Mouse (Mus musculus) heart, adult 8-10 months (tissue): ENCODE measurements around the gene D430019H16Rik. TPM values are rescaled to one million over a fixed set of nuclear protein-coding genes. Genes with fewer than 3 reads are reported as not detected.

Experiments
- DNase-seq: peaks from one replicate; pipeline ENCODE4 v3.0.0; 2022; ENCODE audit warnings: low spot score
- total RNA-seq, 4 experiments: library from RNA; stranded (reverse); gene quantifications; 2 replicates each; pipeline ENCODE4 v1.2.4; 2022

Gene D430019H16Rik
- total RNA-seq, 4 experiments from 2014 or later, result 0.11 to 0.41 (median 0.13) TPM

DNA sequence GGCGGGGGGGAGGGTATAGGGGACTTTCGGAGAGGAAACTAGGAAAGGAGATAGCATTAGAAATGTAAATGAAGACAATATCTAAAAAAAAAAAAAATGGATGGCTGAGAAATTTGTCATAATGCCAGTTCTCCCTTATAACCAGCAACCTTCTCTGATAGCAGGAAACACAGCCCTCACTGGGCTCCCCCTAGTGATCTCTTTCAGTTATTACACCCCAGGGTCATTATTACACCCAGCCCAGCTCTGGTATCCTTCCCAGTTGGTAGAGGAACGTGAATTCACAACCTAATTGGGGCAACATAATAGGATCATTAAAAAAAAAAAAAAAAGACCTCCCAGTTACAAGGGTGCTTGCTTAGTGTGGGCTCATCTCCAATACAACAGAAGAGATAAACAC is 29.8 kb downstream of the D430019H16Rik start:
- no peak for DNase-seq

DNA sequence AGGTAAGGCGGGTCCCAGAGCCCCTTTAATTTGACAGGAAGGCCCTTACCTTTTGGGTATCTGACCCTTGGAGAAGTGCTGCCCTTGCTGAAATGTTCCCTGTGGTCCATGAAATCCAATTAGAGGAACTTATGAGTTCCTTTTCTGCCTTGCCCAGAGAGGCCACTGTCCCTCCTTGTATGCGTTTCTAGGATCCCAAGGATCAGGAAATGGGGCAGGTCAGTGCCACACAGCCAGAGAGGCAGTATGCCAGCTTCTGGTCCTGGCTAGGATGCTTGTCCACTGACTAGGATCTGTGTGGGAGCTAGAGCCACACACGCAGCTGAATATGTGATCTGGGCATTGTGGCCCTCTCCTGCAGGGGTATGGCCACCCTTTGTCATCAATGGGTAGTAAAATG is 36.6 kb downstream of the D430019H16Rik start:
- DNase-seq, result no peak

DNA sequence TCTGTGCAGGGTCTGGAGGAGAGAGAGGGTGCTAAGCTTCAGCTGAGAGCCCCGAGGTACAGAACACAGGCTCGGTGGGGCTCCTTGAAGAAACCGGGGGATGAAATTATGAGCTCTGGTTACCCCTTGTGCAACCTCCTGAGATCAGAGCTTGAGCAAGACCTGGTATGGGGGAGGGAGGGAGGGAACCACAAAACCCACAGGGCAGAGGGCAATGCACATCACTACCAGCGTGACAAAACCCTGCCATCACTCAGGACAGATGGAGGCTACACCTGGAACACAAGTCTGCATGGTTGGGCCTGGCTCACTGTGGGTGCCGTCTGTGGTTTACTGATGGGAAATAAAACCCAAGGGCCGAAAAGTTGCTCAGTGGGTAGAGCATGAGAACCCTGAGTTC is 37.1 kb downstream of the D430019H16Rik start:
- no peak for DNase-seq

DNA sequence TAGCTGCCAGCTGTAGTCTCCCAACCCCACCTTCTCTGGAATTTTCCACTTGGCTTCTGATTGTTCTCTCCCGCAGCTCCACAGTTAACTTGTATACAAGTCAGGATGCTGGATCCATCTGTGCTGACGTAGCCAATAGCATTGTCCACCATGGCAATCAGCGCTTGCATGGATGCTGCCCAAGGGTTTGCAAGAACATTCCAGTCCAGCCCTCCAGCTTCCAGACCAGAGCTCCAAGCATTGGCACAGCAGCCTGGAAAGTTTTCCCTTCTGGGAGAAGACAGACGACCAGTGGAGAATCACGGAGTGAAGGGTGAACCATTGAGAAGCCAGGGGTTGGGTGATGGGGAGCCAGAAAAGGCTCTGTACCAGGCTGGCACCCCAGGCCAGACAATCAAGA is 41.1 kb downstream of the D430019H16Rik start:
- DNase-seq, result no peak

GRCm38 (mm10) chr12:105497894-105498293 is 44.2 kb downstream of the D430019H16Rik start:
- DNase-seq, result peak; percentile 78

DNA sequence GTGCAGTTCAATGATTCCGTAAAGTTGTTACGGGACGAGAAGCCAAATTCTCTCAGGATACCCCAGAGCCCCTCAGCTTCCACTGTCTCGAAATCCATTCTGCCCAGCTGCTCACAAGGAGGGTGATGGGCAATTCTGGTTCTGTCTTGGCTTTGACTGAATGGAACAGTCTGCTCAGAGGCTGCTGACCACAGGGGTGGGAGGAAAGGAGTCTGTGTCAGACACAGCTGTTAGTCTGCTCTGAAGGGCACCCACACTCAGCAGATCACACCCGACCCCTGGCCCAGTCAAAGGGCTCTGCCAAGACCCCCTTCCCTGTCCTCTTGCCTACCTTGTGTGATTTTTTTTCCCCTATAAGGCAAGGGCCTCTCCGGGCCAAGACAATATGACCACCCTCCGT is 44.8 kb downstream of the D430019H16Rik start:
- no peak for DNase-seq

DNA sequence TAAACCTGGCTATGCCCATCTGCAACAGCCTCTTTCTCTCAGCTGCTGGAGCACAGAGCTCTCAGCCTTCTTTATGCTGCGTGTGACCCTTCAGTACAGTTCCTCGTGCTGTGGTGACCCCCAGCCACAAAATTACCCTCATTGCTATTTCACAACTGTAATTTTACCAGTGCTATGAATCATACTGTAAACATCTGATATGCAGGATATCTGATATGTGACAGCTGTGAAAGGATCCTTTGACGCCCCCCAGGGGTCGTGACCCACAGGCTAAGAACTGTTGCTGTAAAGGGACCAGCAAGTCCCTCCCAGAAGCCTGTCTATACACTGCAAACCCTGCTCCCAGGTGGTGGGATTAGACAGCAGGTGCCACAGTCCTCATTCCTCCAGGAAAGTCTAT is 45.2 kb downstream of the D430019H16Rik start:
- DNase-seq, result no peak

GRCm38 (mm10) chr12:105500940-105501339 is 47.3 kb downstream of the D430019H16Rik start:
- no peak for DNase-seq

GRCm38 (mm10) chr12:105504736-105505135 is 51.1 kb downstream of the D430019H16Rik start:
- DNase-seq, result no peak

DNA sequence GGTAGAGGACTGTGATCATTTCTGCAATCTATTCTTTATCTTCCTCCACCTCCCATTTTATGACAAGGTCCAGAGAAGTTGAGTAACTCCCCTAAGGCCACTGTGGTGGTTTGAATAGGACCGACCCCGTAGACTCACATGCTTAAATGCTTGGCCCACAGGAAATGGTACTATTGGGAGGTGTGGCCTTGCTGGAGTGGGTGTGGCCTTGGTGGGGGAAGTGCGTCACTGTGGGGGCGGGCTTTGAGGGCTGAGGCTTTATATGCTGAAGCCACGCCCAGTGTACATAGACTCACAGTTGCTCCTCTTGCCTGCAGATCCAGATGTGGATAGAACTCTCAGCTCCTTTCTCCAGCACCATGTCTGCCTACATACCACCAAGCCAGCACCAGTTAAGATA is 57.5 kb downstream of the D430019H16Rik start:
- no peak for DNase-seq

- DNase-seq, result no peak
Observed at GRCm38 (mm10) chr12:105511671-105512502, 58.2 kb downstream of the D430019H16Rik start.

GRCm38 (mm10) chr12:105514111-105514510 is 60.5 kb downstream of the D430019H16Rik start:
- DNase-seq, result no peak

DNA sequence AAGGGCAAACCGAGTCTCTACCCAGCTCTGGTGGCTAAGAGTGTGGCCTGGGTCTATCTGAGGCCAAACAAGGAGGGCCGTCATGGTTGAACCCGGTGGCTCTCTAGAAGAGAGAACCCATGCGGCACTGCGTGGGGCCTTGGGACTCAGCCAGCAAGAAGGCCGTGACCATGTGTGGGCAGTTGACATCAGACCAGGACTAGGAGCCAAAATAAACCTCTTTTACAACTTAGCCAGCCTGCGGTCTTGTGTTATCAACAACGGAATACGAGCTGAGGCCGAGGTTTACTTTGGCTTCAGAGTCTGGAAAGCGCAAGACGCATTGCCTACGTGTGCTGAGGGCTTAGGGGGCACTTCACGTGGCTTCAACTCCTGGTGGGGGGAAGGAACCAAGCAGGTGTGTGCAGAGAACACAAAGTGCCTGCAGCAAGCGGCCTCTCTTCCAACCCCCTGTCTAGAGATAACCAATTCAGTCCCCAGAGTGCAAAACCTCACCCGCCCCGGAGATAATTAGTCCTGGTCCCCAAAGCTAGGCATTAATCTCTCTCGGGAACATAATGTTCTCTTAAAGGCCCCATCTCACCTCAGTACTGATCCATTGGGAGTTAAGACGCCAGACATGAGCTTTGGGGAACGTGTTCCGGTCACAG is 63.5 kb downstream of the D430019H16Rik start:
- no peak for DNase-seq

DNA sequence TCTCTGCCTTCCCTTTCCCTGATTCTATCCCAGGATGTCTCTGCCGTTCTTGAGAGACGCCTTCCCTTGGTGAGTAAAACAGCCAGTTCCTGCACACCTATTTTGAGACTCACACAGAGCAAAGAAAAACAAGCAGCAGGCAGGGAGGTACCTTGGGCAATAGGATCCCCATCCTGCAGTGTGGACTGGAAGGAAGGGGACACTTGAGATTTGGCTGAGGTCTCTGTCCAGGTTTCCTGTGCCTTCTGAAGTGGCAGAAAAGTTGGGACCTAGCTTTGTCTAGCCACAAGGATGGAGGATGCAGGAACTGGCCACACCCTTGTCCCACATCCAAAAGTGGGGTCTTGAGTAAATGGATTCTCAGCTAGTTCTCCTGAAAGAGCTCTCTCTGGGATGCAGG is 66.2 kb downstream of the D430019H16Rik start:
- peak; percentile 41 for DNase-seq

GRCm38 (mm10) chr12:105521170-105521762 is 67.6 kb downstream of the D430019H16Rik start:
- no peak for DNase-seq

- no peak for DNase-seq
Observed at GRCm38 (mm10) chr12:105523737-105524136, 70.1 kb downstream of the D430019H16Rik start.

GRCm38 (mm10) chr12:105526186-105526585 is 72.5 kb downstream of the D430019H16Rik start:
- DNase-seq, result no peak

DNA sequence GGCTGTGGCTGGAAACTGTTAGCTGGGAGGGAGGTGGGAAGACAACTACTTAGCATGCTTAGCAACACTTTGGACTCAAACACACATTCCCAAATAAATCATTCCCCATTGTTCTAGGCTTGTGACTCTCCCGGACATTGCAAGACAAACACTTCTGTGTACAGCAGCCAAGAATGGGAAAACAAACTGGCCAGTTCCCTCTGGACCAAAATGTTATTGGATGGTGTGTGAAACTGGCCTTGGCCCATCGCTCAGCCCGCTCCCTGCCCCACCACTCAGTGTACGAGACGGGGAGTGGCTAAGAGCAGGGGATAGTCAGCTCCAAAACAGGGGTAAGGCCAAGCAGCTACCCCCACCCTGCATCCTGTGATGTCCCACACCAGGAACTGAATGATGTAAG is 73.2 kb downstream of the D430019H16Rik start:
- DNase-seq, result peak; percentile 72

- no peak for DNase-seq
Observed at GRCm38 (mm10) chr12:105529545-105529944, 75.9 kb downstream of the D430019H16Rik start.

DNA sequence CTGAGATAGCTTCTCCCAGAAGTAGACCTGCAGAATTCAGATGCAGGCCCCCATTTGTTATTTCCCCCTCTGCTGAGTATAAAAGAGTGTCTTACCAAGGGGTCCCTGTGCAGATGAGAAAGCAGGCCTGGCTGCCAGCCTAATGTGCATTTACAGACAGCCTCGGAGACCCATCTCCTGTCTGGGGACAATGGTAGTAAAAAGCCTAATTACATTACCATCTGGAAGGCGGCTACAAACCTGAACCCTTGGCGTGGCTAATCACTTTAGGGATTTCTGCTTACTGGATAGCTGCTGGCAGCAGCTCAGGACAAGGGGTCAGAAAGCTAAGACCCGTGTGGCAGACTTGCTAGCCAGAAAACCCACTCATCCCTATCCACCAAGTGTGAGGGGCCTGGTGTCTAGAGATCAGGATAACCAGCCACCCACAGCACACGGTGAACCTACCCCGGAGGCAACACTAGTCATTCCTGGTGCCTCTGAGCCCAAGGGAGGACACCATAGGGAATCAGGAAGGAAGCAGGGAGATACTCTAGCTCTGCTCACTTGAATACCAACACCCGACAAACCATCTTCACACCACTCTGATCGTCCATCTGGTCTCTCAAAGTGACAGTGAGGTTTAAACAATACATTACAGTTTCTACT is 78.2 kb downstream of the D430019H16Rik start:
- DNase-seq, result no peak

- no peak for DNase-seq
Observed at GRCm38 (mm10) chr12:105534842-105535241, 81.2 kb downstream of the D430019H16Rik start.
